Comparison of ENCODE assay signal across 17 mouse cellular contexts in genomic region chr7:117613796-117614195, GRCm38 (mm10).
DNase-seq lines count a peak whose midpoint lies in the region; ATAC-seq and TF ChIP-seq lines count a peak whose summit lies in the region.
"Had no signal": no experiment of that assay in that cellular context is flagged by ENCODE, and none has a peak within 500 bp of the region (broad histone marks: within the 10 kb centered on the region; RNA-seq: fewer than 3 reads in every experiment).

No protein-coding gene starts in this region.

- no peaks in the 10 kb centered on the region for H3K79me2 ChIP-seq in MEL (ENCODE audit: control insufficient read depth, insufficient read depth, low read length, poor library complexity)

- H3K27ac ChIP-seq in MEL (ENCODE audit: control insufficient read depth, low read depth, low read length), result no peak overlapping the region
- H3K27ac ChIP-seq in thymus, adult 2 months (ENCODE audit: control insufficient read depth, insufficient read depth, low read length), result peak overlapping the region; percentile 91
- H3K27ac ChIP-seq in cerebellum, adult 2 months (ENCODE audit: insufficient read depth, low read length), result no peak overlapping the region
- H3K27ac ChIP-seq: heart, embryonic 10.5 days; left cerebral cortex, adult 2 months; limb, embryonic 12.5 days had no signal

- under 1% methylated on average over 3 of the region's 3 CpGs for WGBS in thymus, adult 2 months
- 78% methylated on average over 3 of the region's 3 CpGs for WGBS in cerebellum, adult 2 months

- TF ChIP-seq RAD21 in MEL (IDR thresholded peaks at IDR 0.05; ENCODE audit: low read depth, low read length), result no peak

- H3K36me3 ChIP-seq in MEL (ENCODE audit: control insufficient read depth in 1 of 2, insufficient read depth in 2 of 2, low read length in 2 of 2), result peaks cover 2% of the 10 kb centered on the region in 2 experiments; a peak in 2 of 4 replicates
- H3K36me3 ChIP-seq in thymus, adult 2 months (ENCODE audit: control insufficient read depth, insufficient read depth, low read length), result no peaks in the 10 kb centered on the region
- H3K36me3 ChIP-seq: G1E; heart, embryonic 10.5 days; limb, embryonic 12.5 days; midbrain, embryonic 10.5 days had no signal

- peak; percentile 36 for DNase-seq in MEL (ENCODE audit: low read depth, low spot score)
- peak; percentile 58 for DNase-seq in thymus, adult 2 months
- DNase-seq in cerebellum, adult 2 months, result no peak
- no peak for DNase-seq in heart, postnatal 36 days
- DNase-seq in adrenal gland, adult 8-10 months, result no peak
- DNase-seq: cerebellum, adult 11-12 months; gastrocnemius, postnatal 10 days; heart, postnatal 4 days had no signal

- no peak for TF ChIP-seq CTCF in MEL (IDR thresholded peaks at IDR 0.05 in 2 of 3, conservative IDR thresholded peaks at IDR 0.05 in 1 of 3; ENCODE audit: control insufficient read depth in 1 of 3, insufficient read depth in 1 of 3, low read depth in 2 of 3, low read length in 3 of 3, poor library complexity in 1 of 3, severe bottlenecking in 1 of 3)
- TF ChIP-seq CTCF in thymus, adult 2 months (IDR thresholded peaks at IDR 0.05; ENCODE audit: borderline replicate concordance, control insufficient read depth, extremely low read depth, insufficient read depth, low read length, poor library complexity), result no peak
- TF ChIP-seq CTCF in cerebellum, adult 2 months (IDR thresholded peaks at IDR 0.05; ENCODE audit: borderline replicate concordance, insufficient read depth, low read depth, low read length), result no peak

- no peak overlapping the region for H3K4me3 ChIP-seq in MEL (ENCODE audit: control insufficient read depth in 1 of 2, insufficient read depth in 1 of 2, low read depth in 2 of 2, low read length in 2 of 2)
- no peak overlapping the region for H3K4me3 ChIP-seq in thymus, adult 2 months (ENCODE audit: control insufficient read depth, insufficient read depth, low read length)
- H3K4me3 ChIP-seq in cerebellum, adult 2 months (replicated peaks; ENCODE audit: insufficient read depth, low read depth, low read length), result no peak overlapping the region
- H3K4me3 ChIP-seq: heart, embryonic 10.5 days; left cerebral cortex, adult 2 months; limb, embryonic 12.5 days; midbrain, embryonic 10.5 days had no signal

- TF ChIP-seq EP300 in MEL (IDR thresholded peaks at IDR 0.05; ENCODE audit: low read depth in 1 of 2, low read length in 2 of 2), result no peak

- peak; percentile 95 for ATAC-seq in CD4-positive, CD25-positive, alpha-beta regulatory T cell, adult 4 months
- ATAC-seq in megakaryocyte-erythroid progenitor cell, adult 5-6 weeks (replicated peaks; ENCODE audit: low FRiP score, low TSS enrichment, poor library complexity, severe bottlenecking), result 0 out of 2 replicates have a peak, but pooled peaks have one; percentile 34
- no peak; the same call in 1 of the 2 replicates for ATAC-seq in megakaryocyte progenitor cell, adult 5-6 weeks (replicated peaks; ENCODE audit: poor library complexity)
- ATAC-seq: forebrain, embryonic 14.5 days had no signal

- H3K9me3 ChIP-seq in MEL (replicated peaks; ENCODE audit: insufficient read depth, low read length), result no peaks in the 10 kb centered on the region
- H3K9me3 ChIP-seq: heart, embryonic 10.5 days; limb, embryonic 12.5 days; midbrain, embryonic 10.5 days had no signal

- H3K4me1 ChIP-seq in MEL (ENCODE audit: control insufficient read depth in 1 of 2, insufficient read depth in 2 of 2, low read length in 2 of 2), result no peaks in the 10 kb centered on the region; a peak in 1 of 4 replicates
- peaks cover 26% of the 10 kb centered on the region for H3K4me1 ChIP-seq in thymus, adult 2 months (replicated peaks; ENCODE audit: control insufficient read depth, insufficient read depth, low read length)
- H3K4me1 ChIP-seq in cerebellum, adult 2 months (ENCODE audit: control insufficient read depth, insufficient read depth, low read length), result no peaks in the 10 kb centered on the region
- H3K4me1 ChIP-seq: heart, embryonic 10.5 days; limb, embryonic 12.5 days had no signal

- H3K9ac ChIP-seq in MEL (ENCODE audit: control insufficient read depth, low read depth, low read length, poor library complexity, severe bottlenecking), result no peak overlapping the region
- H3K9ac ChIP-seq: limb, embryonic 12.5 days had no signal

- H3K27me3 ChIP-seq in MEL (ENCODE audit: control insufficient read depth in 1 of 2, insufficient read depth in 2 of 2, low read length in 2 of 2), result no peaks in the 10 kb centered on the region
- no peaks in the 10 kb centered on the region for H3K27me3 ChIP-seq in thymus, adult 2 months (ENCODE audit: control insufficient read depth, insufficient read depth, low read length)
- no peaks in the 10 kb centered on the region for H3K27me3 ChIP-seq in cerebellum, adult 2 months (ENCODE audit: control insufficient read depth, insufficient read depth, low read length)
- H3K27me3 ChIP-seq: limb, embryonic 12.5 days had no signal

- intact Hi-C loops in heart, postnatal 36 days (cut with DNase I), result no loop called here

- TF ChIP-seq POLR2A in MEL (IDR thresholded peaks at IDR 0.05; ENCODE audit: control insufficient read depth in 1 of 2, insufficient read depth in 1 of 2, low read depth in 1 of 2, low read length in 2 of 2, poor library complexity in 1 of 2), result no peak
- TF ChIP-seq POLR2A in thymus, adult 2 months (IDR thresholded peaks at IDR 0.05; ENCODE audit: control insufficient read depth, extremely low read depth, insufficient read depth, low read length, poor library complexity), result no peak
- no peak for TF ChIP-seq POLR2A in cerebellum, adult 2 months (IDR thresholded peaks at IDR 0.05; ENCODE audit: borderline replicate concordance, insufficient read depth, low read length)

TF ChIP-seq in MEL, 35 proteins besides CTCF, POLR2A, EP300 and RAD21:
- TF ChIP-seq TBP (IDR thresholded peaks at IDR 0.05; ENCODE audit: low read depth, low read length) (no peak), POLR2AphosphoS5 (IDR thresholded peaks at IDR 0.05; ENCODE audit: borderline replicate concordance, low read depth, low read length) (no peak), USF1 (IDR thresholded peaks at IDR 0.05; ENCODE audit: low read depth, low read length) (no peak), BHLHE40 (IDR thresholded peaks at IDR 0.05; ENCODE audit: borderline replicate concordance, low read depth, low read length) (no peak), CHD2 (IDR thresholded peaks at IDR 0.05; ENCODE audit: low read length) (no peak), MXI1 (IDR thresholded peaks at IDR 0.05; ENCODE audit: low read depth, low read length) (no peak)

Comparison
In these comparisons a context has a peak if more than half of its experiments do, and no peak if none do; other contexts are left out.
1. DNase-seq: peak in MEL (single experiment) and thymus, adult 2 months (single experiment); none in cerebellum, adult 2 months (0 of 2), heart, postnatal 36 days (0 of 2) and adrenal gland, adult 8-10 months (single experiment).